Mouse (Mus musculus) ovary, postnatal 10 days (tissue): ENCODE data around the gene Abraxas2.
A peak's percentile ranks its signal among the peaks of the same experiment; 100 is the strongest.

ENCODE experiments used
- DNase-seq: peaks from one replicate; pipeline ENCODE4 v3.0.0; 2022; ENCODE audit warnings: low spot score

The Abraxas2 gene

GRCm38 (mm10) chr7:132859042-132859958, at the start of gene Abraxas2:
Abraxas2 (plus strand) TSS chr7:132859225.
- DNase-seq: peak; percentile 58

GRCm38 (mm10) chr7:132809721-132810120, 49.3 kb upstream of the Abraxas2 start:
- DNase-seq: no peak

DNA sequence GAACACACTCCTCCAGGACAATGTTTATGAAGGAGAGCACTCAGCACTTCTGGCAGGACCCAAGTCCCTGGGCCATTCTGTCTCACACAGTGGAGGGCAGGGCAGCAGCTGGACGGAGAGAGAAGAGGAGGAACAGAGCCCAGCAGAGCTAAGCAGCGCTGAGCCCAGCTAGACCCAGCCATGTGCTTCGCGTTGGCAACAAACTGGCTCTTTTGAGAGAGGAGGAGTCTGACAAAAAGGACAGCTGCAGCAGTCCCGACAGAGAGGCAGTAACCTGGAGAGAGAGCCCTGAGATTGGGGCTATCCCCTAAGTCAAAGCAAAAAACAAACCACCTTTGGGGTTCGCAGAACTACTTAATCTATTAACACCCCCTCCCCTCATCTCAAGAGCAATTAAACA, 48.7 kb upstream of the Abraxas2 start:
- DNase-seq: no peak

DNA sequence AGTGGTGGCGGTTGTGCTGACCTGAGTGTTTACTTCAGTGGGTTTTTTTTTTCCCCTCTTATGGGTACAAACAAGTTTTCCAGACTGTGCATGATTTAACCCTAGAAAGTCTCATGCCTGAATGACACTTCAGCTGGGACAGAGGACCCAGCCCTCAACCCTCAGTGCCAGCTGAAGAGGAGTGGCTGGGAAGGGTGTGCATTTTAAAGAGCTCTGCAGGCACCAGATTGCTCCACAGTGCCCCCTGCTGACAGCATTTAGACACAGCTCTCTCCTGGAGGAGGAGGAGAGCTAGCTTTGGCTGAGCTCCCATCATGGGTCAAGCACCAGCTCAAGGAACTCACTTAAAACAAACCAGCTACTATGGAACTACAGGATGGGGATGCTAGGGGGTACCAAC, 48.1 kb upstream of the Abraxas2 start:
- peak; percentile 82 for DNase-seq

DNA sequence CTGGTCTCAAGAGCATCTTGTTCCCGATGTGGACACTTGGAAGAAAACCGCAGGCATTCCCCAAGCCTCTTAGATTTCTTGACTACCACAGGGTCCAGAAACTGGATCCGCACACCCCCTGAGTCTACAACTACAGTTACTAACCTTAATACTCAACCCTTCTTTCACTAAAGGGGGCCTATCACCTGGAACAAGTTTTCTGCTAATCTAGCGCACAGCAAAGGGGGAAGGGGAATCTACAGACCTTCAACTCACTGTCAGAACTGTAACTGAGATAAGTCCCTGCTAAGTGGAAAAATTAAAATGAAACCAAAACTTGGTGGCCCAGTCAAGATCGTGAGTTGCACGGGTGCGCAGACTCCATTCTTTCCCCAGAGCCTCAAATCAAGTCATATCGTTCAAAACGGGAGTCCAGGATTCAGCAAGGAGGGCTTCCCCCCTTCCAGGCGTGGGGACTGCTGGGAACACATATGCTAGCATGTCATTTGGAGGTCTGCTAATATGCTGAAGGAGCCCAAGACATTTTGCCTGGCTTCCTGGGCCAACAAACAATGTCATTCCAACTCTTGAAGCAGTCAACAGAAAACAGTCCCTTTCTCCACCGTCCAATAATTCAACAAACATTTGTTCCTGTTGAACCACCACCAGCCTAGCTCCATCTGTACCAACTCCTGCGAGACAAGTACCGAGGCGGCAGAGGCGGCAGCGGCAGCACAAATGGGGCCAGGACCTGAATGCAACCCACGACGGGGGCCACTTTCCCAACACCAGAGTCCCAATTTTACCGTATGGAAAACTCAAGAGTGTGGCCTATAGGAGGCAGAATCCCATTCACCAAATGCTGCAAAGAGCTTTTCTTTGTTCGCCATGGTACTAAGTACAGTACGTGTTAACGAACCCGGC, 47.1 kb upstream of the Abraxas2 start:
- no peak for DNase-seq

GRCm38 (mm10) chr7:132812619-132813415, 46.2 kb upstream of the Abraxas2 start:
- DNase-seq: no peak

DNA sequence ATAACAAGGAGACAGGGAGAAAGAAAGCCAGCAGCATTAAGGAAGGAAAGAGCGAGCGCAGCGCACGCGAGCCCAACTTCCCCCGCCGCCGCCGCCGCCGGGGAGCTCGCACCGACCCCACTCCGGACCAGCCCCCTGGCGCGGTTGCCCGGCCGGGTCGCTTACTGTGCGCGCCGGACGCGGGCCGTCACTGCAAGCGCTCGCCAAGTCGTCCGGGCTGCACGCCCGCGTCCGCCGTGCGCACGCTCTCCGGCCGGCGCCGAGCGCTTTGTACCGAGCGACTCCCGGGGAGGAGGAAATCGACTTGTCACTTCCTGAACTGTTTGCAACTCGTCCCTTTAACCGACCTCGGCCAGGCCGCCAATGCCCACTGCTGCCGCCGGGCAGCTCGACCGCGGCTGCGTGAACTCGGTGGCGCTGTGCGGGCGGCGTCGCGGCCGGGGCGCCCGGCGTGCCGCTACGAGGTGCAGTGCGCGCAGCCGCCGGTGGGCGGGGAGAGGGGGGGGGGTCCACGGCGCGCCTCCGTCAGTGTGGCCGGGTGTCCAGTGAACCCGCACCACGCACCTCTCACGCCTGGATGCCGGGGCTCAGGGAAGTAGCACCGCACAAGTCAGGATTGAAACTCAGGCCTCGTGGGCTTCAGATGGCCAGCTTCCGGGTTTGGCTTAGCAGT, 45.5 kb upstream of the Abraxas2 start, which contains the start of gene Fam53b:
Gene Fam53b (minus strand): TSS at position 471 of the 673 bp plus-strand sequence.
- DNase-seq: peak; percentile 62

DNA sequence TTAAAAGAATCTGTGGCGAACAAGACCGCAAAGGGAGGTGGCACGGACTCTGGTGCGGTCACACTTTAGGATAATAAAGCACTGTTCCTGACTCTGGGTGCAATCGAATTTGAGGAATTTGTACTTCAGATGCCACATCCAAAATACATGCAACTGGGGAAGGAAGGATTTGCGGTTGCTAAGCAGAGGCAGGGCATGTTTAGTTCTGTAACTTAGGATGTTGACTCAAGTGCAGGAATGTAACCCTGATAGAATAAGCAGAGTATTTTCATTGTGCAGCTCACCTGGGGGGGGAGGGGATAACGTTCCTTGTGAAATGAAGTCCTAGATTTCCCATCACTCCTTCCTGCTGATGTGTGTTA, 45.0 kb upstream of the Abraxas2 start:
- no peak for DNase-seq

DNA sequence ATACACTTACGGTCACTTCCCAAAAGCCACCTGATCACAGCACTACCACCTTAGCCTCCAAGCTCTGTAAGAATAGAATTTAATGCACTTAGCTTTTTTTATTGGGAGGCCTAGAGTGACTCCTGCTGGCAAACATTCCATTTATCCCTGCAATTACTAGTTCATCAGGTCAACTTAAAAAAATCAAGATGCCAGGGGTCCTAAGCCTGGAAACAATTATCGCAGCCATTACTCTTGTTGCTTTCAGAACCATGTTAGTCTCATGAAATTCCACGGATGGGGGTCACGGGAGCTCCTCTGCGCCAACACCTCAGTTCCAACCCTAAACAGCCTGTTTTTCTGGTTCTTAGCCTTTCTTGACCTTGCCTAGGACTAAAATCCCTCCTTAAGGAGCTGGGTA, 43.9 kb upstream of the Abraxas2 start:
- DNase-seq: no peak

DNA sequence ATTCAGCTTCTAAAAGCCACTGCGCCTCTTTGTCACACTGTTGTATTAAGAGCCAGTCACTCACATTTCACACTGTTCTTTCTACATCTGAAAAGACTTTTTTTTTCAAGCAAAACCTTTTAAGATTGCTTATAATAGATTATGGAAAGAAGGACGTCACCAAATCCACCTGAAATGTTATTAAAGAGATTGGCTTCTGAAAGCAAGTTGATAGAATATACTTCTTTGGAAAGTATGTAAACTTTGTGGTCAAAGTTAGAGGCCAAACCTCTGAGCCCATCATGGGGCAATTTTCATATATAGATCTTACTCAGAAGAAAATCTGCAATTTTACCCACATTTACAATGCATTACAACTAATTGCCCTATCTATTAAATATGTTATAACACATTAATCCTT, 42.5 kb upstream of the Abraxas2 start:
- DNase-seq: no peak

DNA sequence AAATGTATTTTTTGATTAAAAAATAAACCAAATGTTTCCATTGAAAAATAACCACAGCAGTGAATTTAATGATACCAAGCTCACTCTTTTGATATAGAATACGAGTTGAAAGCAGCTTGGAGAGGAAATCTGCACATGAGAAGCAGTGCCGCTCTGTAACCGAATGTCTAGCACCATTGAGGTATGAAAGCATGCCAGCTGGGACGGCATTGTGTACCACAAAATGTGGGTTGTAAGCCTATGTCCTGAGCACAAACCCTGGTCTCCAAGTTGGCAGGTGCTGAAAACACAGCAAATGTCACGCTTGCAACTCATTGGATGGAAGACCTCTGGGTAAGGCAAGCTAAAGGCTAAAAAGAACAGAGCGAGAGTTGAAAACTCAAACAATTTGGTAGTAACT, 42.0 kb upstream of the Abraxas2 start:
- DNase-seq: no peak

DNA sequence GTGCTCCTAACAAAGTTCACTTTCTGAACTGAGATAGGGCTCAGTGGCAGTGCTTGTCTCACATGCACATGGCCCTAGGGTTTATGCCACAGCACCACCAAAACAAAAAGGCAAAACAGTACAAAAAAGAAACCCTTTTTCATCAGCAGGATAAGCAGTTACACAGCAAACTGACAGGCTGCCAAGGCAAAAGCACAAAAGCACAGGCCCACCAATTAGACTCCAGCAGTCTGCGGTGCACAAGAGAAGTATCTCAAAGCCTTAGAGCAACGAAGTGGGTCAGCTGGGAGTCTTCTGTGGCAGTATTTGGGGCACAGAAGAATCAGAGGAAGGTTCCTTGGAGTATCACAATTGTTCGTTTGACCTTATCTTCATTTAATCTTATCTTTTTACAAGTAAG, 38.3 kb upstream of the Abraxas2 start:
- no peak for DNase-seq

GRCm38 (mm10) chr7:132823832-132824231, 35.2 kb upstream of the Abraxas2 start:
- no peak for DNase-seq

- no peak for DNase-seq
Observed at GRCm38 (mm10) chr7:132824346-132825022, 34.5 kb upstream of the Abraxas2 start.

DNA sequence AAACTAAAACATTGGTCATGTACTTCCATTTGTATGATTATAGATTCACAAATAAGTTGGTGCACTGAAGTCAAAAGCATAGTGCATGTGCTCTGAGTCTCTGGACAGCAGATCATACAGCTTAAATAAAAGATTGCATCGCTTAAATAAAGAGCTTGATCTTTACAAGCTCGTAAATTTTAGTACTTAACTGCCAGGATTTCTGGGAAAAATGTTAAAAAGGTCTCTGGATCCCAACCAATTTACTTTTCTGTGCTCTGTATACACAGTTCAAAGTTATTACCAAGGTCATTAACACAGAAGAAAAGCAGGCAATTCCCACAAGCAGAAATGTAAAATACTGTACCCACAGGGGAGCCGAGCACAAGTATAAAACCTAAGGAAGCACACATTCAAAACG, 28.1 kb upstream of the Abraxas2 start:
- DNase-seq: no peak

- DNase-seq: no peak
Observed at GRCm38 (mm10) chr7:132841287-132841686, 17.7 kb upstream of the Abraxas2 start.

GRCm38 (mm10) chr7:132842455-132842854, 16.6 kb upstream of the Abraxas2 start:
- DNase-seq: no peak

DNA sequence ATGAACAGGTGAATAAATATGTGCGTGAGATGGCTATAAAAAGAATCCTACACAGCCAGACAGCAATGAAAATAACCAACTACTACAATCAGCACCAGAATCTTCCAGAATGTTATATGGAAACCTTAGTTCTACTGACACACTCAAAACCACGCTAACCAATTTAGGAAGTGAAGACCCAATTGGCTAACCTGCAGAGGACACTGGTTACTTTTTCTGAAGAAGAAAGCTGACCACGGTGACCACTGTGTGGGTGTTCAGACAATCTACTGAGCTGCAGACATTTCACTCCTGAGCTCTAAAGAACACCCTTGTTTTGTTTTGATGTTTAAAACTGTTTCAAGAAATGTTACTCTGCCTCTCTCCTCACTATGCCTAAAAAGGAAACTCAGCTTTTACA, 15.9 kb upstream of the Abraxas2 start:
- DNase-seq: no peak

DNA sequence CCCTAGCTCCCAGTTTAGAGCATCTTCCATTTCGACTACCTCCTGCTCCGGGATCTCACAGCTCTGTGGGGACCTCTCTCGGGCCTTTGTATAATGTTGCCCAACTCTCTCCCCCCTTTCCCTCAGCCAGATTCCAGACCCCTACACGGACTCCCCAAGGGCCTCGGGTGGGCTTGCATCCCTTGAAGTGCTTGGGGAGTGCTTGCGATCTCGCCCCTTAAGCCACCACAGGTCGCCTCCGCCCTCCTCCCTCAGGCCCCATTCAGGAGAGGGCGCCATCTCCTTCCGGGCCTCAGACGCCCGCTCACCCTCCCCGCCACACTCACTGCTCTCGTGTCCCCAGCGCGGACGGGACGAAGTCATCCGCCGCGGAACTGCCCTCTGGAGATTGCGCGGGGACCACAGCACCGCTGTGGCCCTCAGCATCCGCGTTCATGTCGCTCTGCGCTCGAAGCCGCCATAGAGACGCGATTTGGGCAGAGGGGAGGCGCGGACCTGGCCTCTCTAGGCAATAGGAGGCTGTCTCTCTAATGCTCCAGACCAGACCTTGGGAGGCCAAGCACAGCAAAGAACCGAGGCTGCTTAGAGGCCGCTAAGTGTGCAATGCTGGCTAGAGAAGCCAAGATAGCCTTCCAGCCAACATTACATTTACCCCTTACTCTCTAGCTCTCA, 6.7 kb upstream of the Abraxas2 start, which contains the start of gene Eef1akmt2:
Gene Eef1akmt2 (minus strand): TSS at position 501 of the 672 bp plus-strand sequence.
- peak; percentile 72 for DNase-seq

DNA sequence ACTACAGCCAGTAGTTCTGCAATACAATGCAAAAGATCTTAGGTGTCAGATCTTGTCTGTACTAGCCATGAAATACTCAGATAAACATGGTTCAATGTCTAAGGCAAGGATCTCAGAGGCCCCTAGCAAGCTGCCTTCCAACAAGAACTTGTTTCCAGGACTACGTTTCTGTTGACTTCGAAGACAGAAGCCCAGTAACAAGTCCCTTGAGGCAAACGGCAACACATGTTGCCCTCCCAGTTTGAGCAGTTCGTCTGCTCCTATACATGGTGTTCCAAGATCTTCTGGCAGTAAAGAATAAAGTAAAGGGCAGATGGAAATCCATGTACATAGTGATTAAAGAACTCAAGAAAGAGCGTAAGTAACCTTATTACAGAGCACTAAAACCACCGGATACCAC, 5.7 kb upstream of the Abraxas2 start:
- DNase-seq: no peak
